Mouse (Mus musculus) MEL (cell line): ENCODE measurements around the gene Traf2.
A peak's percentile ranks its signal among the peaks of the same experiment; 100 is the strongest.

Experiments used
- CHD2 ChIP-seq: IDR thresholded peaks from 2 replicates; pipeline ENCODE4 v1.6.1; 2011; ENCODE audit warnings: low read length, improper control_type of control experiment
- CTCF ChIP-seq, 3 experiments: IDR thresholded peaks in 2 of 3; conservative IDR thresholded peaks in 1 of 3; 2 replicates each; pipeline ENCODE4 v1.5.1; 2011 to 2012; ENCODE audit warnings: low read length in 3 of 3, low read depth in 2 of 3, mild to moderate bottlenecking in 2 of 3, improper control_type of control experiment in 1 of 3, inconsistent platforms in 1 of 3, mixed read lengths in 1 of 3, moderate library complexity in 1 of 3; ENCODE audit not compliant: control insufficient read depth in 1 of 3, insufficient read depth in 1 of 3, poor library complexity in 1 of 3, severe bottlenecking in 1 of 3
- E2F4 ChIP-seq: IDR thresholded peaks from 2 replicates; pipeline ENCODE4 v1.6.1; 2011; ENCODE audit warnings: low read depth, low read length, improper control_type of control experiment, borderline replicate concordance
- ELF1 ChIP-seq: IDR thresholded peaks from 2 replicates; pipeline ENCODE4 v1.6.1; 2014; ENCODE audit warnings: low read depth, mild to moderate bottlenecking, inconsistent platforms, low read length, improper control_type of control experiment, moderate library complexity
- MAFK ChIP-seq: IDR thresholded peaks from 2 replicates; pipeline ENCODE4 v1.6.1; 2011; ENCODE audit warnings: low read depth, mild to moderate bottlenecking, low read length, improper control_type of control experiment, borderline replicate concordance
- POLR2A ChIP-seq, 2 experiments: IDR thresholded peaks; 2 replicates each; pipeline ENCODE4 v1.6.1; 2011 to 2012; ENCODE audit warnings: low read length in 2 of 2, mild to moderate bottlenecking in 2 of 2, control low read depth in 1 of 2, improper control_type of control experiment in 1 of 2, low read depth in 1 of 2, moderate library complexity in 1 of 2; ENCODE audit not compliant: control insufficient read depth in 1 of 2, insufficient read depth in 1 of 2, poor library complexity in 1 of 2
- TBP ChIP-seq: IDR thresholded peaks from 2 replicates; pipeline ENCODE4 v1.8.0; 2011; ENCODE audit warnings: low read depth, low read length, improper control_type of control experiment
- USF1 ChIP-seq: IDR thresholded peaks from 2 replicates; pipeline ENCODE4 v1.6.1; 2014; ENCODE audit warnings: low read depth, mild to moderate bottlenecking, inconsistent platforms, low read length, improper control_type of control experiment, moderate library complexity
- USF2 ChIP-seq, 2 experiments: IDR thresholded peaks; 2 replicates each; pipeline ENCODE4 v1.6.1; 2011 to 2012; ENCODE audit warnings: improper control_type of control experiment in 2 of 2, low read length in 2 of 2, borderline replicate concordance in 1 of 2, inconsistent platforms in 1 of 2, low read depth in 1 of 2, mild to moderate bottlenecking in 1 of 2; ENCODE audit not compliant: insufficient read depth in 1 of 2
- ZMIZ1 ChIP-seq: IDR thresholded peaks from 2 replicates; pipeline ENCODE4 v1.6.1; 2012; ENCODE audit warnings: low read depth, mild to moderate bottlenecking, inconsistent platforms, low read length, improper control_type of control experiment, moderate library complexity
- ZNF384 ChIP-seq: IDR thresholded peaks from 2 replicates; pipeline ENCODE4 v1.6.1; 2012; ENCODE audit warnings: low read depth, mild to moderate bottlenecking, inconsistent platforms, low read length, improper control_type of control experiment

DNA sequence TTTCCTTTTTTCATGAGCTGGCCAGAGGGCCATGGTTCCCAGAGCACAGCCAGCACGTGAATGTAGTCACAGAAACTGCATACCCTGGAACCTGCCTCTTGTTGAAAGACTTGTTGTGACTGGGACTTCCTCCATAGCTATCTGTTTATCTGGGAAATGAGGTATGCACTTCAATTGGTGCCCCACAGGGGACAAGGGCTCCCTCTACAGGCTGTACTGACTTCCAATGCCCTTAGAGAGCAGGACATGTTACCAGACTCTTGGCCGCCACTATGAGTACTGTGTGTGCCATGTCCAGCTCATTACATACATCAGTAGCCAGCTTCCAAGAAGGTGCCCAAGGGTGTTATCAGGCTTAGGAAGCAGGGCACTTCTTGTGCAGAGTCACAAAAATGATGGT is 45.1 kb upstream of the Traf2 start:
- no peak for TF ChIP-seq TBP
- TF ChIP-seq MAFK, result no peak
- peak; percentile 66 to 85 (median 67) for TF ChIP-seq CTCF (IDR thresholded peaks at IDR 0.05 in 2 of 3, conservative IDR thresholded peaks at IDR 0.05 in 1 of 3; ENCODE audit: control insufficient read depth in 1 of 3, insufficient read depth in 1 of 3, low read depth in 2 of 3, low read length in 3 of 3, poor library complexity in 1 of 3, severe bottlenecking in 1 of 3)
- TF ChIP-seq POLR2A (IDR thresholded peaks at IDR 0.05; ENCODE audit: control insufficient read depth in 1 of 2, insufficient read depth in 1 of 2, low read depth in 1 of 2, low read length in 2 of 2, poor library complexity in 1 of 2), result no peak
- TF ChIP-seq ELF1, result no peak
- no peak for TF ChIP-seq ZMIZ1
- TF ChIP-seq CHD2, result no peak
- TF ChIP-seq ZNF384, result no peak
- no peak for TF ChIP-seq USF1
- no peak for TF ChIP-seq USF2 (IDR thresholded peaks at IDR 0.05; ENCODE audit: borderline replicate concordance in 1 of 2, insufficient read depth in 1 of 2, low read depth in 1 of 2, low read length in 2 of 2)
- TF ChIP-seq E2F4, result no peak
